Mouse (Mus musculus) thymus, adult 2 months (tissue): ENCODE data around the gene Zfp697. TPM values are rescaled to one million over a fixed set of nuclear protein-coding genes. Genes with fewer than 3 reads are reported as not detected.
"Not testable (repeated sequence)": the region's sequence is repeated elsewhere in the genome, so short reads cannot be mapped to it uniquely, and the experiment has no call there.

ENCODE experiments used
- DNase-seq: peaks from one replicate; pipeline ENCODE4 v3.0.0; 2021
- H3K27ac ChIP-seq: fragments of 200-500 bp; 2 replicates; pipeline ENCODE4 v1.5.1; 2012; ENCODE audit warnings: low read length, control low read depth; ENCODE audit not compliant: control insufficient read depth, insufficient read depth
- H3K27me3 ChIP-seq: fragments of 200-500 bp; 2 replicates; pipeline ENCODE4 v1.6.1; 2012; ENCODE audit warnings: mild to moderate bottlenecking, low read length, moderate library complexity, mixed read lengths; ENCODE audit not compliant: control insufficient read depth, insufficient read depth
- H3K36me3 ChIP-seq: fragments of 200-500 bp; 2 replicates; pipeline ENCODE4 v1.6.1; 2012; ENCODE audit warnings: mild to moderate bottlenecking, low read length, moderate library complexity; ENCODE audit not compliant: control insufficient read depth, insufficient read depth
- H3K4me1 ChIP-seq: fragments of 200-500 bp; replicated peaks from 2 replicates; pipeline ENCODE4 v1.6.1; 2012; ENCODE audit warnings: low read length; ENCODE audit not compliant: control insufficient read depth, insufficient read depth
- H3K4me3 ChIP-seq: fragments of 200-500 bp; 2 replicates; pipeline ENCODE4 v1.5.1; 2012; ENCODE audit warnings: mild to moderate bottlenecking, low read length, control low read depth, moderate library complexity; ENCODE audit not compliant: control insufficient read depth, insufficient read depth
- WGBS: fragments of 180-500 bp; shearing (Covaris S2); methylation state at CpG from one replicate; pipeline ENCODE4 v1.1.7; 2018; 5-methylcytosine and 5-hydroxymethylcytosine counted together
- polyA plus RNA-seq: library from polyadenylated mRNA; depleted of rRNA; stranded (reverse); fragments of >200 nt; gene quantifications from 2 replicates; pipeline ENCODE4 v1.2.3, GENCODE M21; 2012

Zfp697 gene
- polyA plus RNA-seq, 1 experiment, result 0.96 TPM

- H3K27ac ChIP-seq, H3K4me1 ChIP-seq, H3K4me3 ChIP-seq, H3K36me3 ChIP-seq, H3K27me3 ChIP-seq, DNase-seq: not testable (repeated sequence)
These were observed 111.9 kb downstream of the Zfp697 start for GRCm38 (mm10) chr3:98494184-98494583.

GRCm38 (mm10) chr3:98495055-98495454 lies 112.8 kb downstream of the Zfp697 start:
- H3K4me1 ChIP-seq, H3K36me3 ChIP-seq, H3K4me3 ChIP-seq, DNase-seq, H3K27ac ChIP-seq, H3K27me3 ChIP-seq: not testable (repeated sequence)

GRCm38 (mm10) chr3:98496762-98497161 lies 114.5 kb downstream of the Zfp697 start:
- not testable (repeated sequence) for H3K4me1 ChIP-seq, H3K27ac ChIP-seq, H3K27me3 ChIP-seq, DNase-seq, H3K36me3 ChIP-seq, H3K4me3 ChIP-seq
- WGBS, result no CpG with 5 or more reads among the region's 2 CpGs

GRCm38 (mm10) chr3:98497401-98497800 lies 115.1 kb downstream of the Zfp697 start:
- H3K27ac ChIP-seq, H3K27me3 ChIP-seq, H3K36me3 ChIP-seq, H3K4me1 ChIP-seq, H3K4me3 ChIP-seq, DNase-seq: not testable (repeated sequence)

- DNase-seq, H3K4me3 ChIP-seq, H3K4me1 ChIP-seq, H3K27me3 ChIP-seq, H3K27ac ChIP-seq, H3K36me3 ChIP-seq: not testable (repeated sequence)
- no CpG with 5 or more reads among the region's 5 CpGs for WGBS
These were observed 125.0 kb downstream of the Zfp697 start for GRCm38 (mm10) chr3:98507229-98507628.

GRCm38 (mm10) chr3:98510414-98510813 lies 128.2 kb downstream of the Zfp697 start, which contains the start of gene Hsd3b4:
Gene Hsd3b4, minus strand, starts transcription at chr3:98510514.
- not testable (repeated sequence) for H3K4me1 ChIP-seq, H3K27ac ChIP-seq, H3K4me3 ChIP-seq, H3K27me3 ChIP-seq, H3K36me3 ChIP-seq, DNase-seq
- WGBS, result no CpG with 5 or more reads among the region's 1 CpGs

- H3K4me1 ChIP-seq, H3K27me3 ChIP-seq, H3K4me3 ChIP-seq, H3K36me3 ChIP-seq, DNase-seq, H3K27ac ChIP-seq: not testable (repeated sequence)
- WGBS, result 56% methylated on average over 1 of the region's 2 CpGs
These were observed 140.5 kb downstream of the Zfp697 start for GRCm38 (mm10) chr3:98522779-98523178.

- not testable (repeated sequence) for H3K27me3 ChIP-seq, H3K36me3 ChIP-seq, H3K27ac ChIP-seq, H3K4me3 ChIP-seq, DNase-seq, H3K4me1 ChIP-seq
- no CpG with 5 or more reads among the region's 1 CpGs for WGBS
These were observed 142.3 kb downstream of the Zfp697 start for GRCm38 (mm10) chr3:98524552-98524951.

GRCm38 (mm10) chr3:98524978-98525377 lies 142.7 kb downstream of the Zfp697 start:
- H3K4me3 ChIP-seq, H3K36me3 ChIP-seq, DNase-seq, H3K4me1 ChIP-seq, H3K27ac ChIP-seq, H3K27me3 ChIP-seq: not testable (repeated sequence)

GRCm38 (mm10) chr3:98547641-98548040 lies 165.4 kb downstream of the Zfp697 start:
- H3K27ac ChIP-seq, H3K27me3 ChIP-seq, H3K36me3 ChIP-seq, H3K4me1 ChIP-seq, DNase-seq, H3K4me3 ChIP-seq: not testable (repeated sequence)

GRCm38 (mm10) chr3:98548495-98548894 lies 166.2 kb downstream of the Zfp697 start:
- H3K4me1 ChIP-seq, H3K36me3 ChIP-seq, H3K27me3 ChIP-seq, H3K27ac ChIP-seq, DNase-seq, H3K4me3 ChIP-seq: not testable (repeated sequence)
- WGBS, result 100% methylated on average over 1 of the region's 1 CpGs

GRCm38 (mm10) chr3:98550215-98550614 lies 168.0 kb downstream of the Zfp697 start:
- not testable (repeated sequence) for H3K4me3 ChIP-seq, DNase-seq, H3K4me1 ChIP-seq, H3K27me3 ChIP-seq, H3K36me3 ChIP-seq, H3K27ac ChIP-seq
- no CpG with 5 or more reads among the region's 2 CpGs for WGBS
